Mouse (Mus musculus) midbrain, embryonic 11.5 days (tissue): ENCODE results near the gene March1. TPM values are rescaled to one million over a fixed set of nuclear protein-coding genes. Genes with fewer than 3 reads are reported as not detected.

Source experiments
- ATAC-seq: fragments of 200-750 bp; cut with Nextera tagmentation; 2 replicates; pipeline ENCODE4 v1.8.0; 2017; ENCODE audit warnings: moderate TSS enrichment, moderate library complexity; ENCODE audit not compliant: low FRiP score
- DNase-seq: peaks from one replicate; pipeline ENCODE4 v3.0.0; 2015; ENCODE audit warnings: low spot score; ENCODE audit errors: missing footprints
- H3K27ac ChIP-seq: fragments of 300-500 bp; sonication (generic); 2 replicates; pipeline ENCODE4 v1.5.1; 2014; ENCODE audit warnings: low read depth, low read length
- H3K27me3 ChIP-seq: fragments of 300-500 bp; sonication (generic); 2 replicates; pipeline ENCODE4 v1.6.1; 2014; ENCODE audit warnings: mild to moderate bottlenecking, low read length, moderate library complexity, mixed read lengths; ENCODE audit not compliant: control insufficient read depth, insufficient read depth
- H3K36me3 ChIP-seq: fragments of 300-500 bp; sonication (generic); 2 replicates; pipeline ENCODE4 v1.6.1; 2014; ENCODE audit warnings: mild to moderate bottlenecking, low read length, moderate library complexity, mixed read lengths; ENCODE audit not compliant: control insufficient read depth, insufficient read depth
- H3K4me1 ChIP-seq: fragments of 300-500 bp; sonication (generic); 2 replicates; pipeline ENCODE4 v1.6.1; 2014; ENCODE audit warnings: low read length; ENCODE audit not compliant: control insufficient read depth, insufficient read depth
- H3K4me2 ChIP-seq: fragments of 300-500 bp; sonication (generic); 2 replicates; pipeline ENCODE4 v1.6.1; 2014; ENCODE audit warnings: mild to moderate bottlenecking, moderate library complexity
- H3K4me3 ChIP-seq: fragments of 300-500 bp; sonication (generic); 2 replicates; pipeline ENCODE4 v1.5.1; 2014; ENCODE audit warnings: low read depth, low read length
- H3K9ac ChIP-seq: fragments of 300-500 bp; sonication (generic); 2 replicates; pipeline ENCODE4 v1.6.1; 2014; ENCODE audit warnings: low read length
- H3K9me3 ChIP-seq: fragments of 300-500 bp; sonication (generic); 2 replicates; pipeline ENCODE4 v1.6.1; 2016; ENCODE audit warnings: low read length; ENCODE audit not compliant: control insufficient read depth
- polyA plus RNA-seq: library from polyadenylated mRNA; unstranded; fragments of >200 nt; fragmentation: Nextera tagmentation; extraction: Ambion mirVana; gene quantifications from 2 replicates; pipeline ENCODE4 v1.2.1, GENCODE M21; 2014

The March1 gene
- polyA plus RNA-seq, 1 experiment from 2014 or later = 7.4 TPM

GRCm38 (mm10) chr8:66520576-66520975 is 902.9 kb downstream of the March1 start:
- ATAC-seq (no peak), DNase-seq (no peak)
- Histone ChIP-seq H3K9me3 (no peaks in the 10 kb centered on the region), H3K4me2 (no peak overlapping the region), H3K4me3 (no peak overlapping the region), H3K27ac (no peak overlapping the region), H3K36me3 (no peaks in the 10 kb centered on the region), H3K4me1 (no peaks in the 10 kb centered on the region), H3K9ac (no peak overlapping the region), H3K27me3 (no peaks in the 10 kb centered on the region)
